Mouse (Mus musculus): ENCODE results near the gene Mamstr.

Gene Mamstr

GRCm38 (mm10) chr7:45639561-45640027 is at the start of gene Mamstr:
Gene Mamstr (plus strand): TSS chr7:45639977.
- DNase-seq (ENCODE audit: low read depth, low spot score), result no peak

DNA sequence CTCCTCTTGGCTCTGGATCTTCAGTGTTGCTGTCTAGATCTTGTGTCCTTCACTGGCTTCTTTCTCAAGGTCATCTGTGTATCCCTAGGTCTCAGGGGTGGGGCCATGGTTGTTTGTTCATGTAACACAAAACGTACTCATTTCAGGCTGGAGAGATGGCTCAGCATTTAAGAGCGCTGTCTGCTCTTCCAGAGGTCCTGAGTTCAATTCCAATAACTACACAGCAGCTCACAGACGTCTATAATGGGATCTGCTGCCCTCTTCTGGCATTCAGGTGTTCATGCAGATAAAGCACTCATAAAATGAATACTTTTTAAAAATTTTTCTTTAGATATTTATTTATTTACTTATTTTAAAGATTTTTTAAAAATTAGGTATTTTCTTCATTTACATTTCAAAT is 48.9 kb upstream of the Mamstr start:
- DNase-seq (ENCODE audit: low read depth, low spot score), result no peak

DNA sequence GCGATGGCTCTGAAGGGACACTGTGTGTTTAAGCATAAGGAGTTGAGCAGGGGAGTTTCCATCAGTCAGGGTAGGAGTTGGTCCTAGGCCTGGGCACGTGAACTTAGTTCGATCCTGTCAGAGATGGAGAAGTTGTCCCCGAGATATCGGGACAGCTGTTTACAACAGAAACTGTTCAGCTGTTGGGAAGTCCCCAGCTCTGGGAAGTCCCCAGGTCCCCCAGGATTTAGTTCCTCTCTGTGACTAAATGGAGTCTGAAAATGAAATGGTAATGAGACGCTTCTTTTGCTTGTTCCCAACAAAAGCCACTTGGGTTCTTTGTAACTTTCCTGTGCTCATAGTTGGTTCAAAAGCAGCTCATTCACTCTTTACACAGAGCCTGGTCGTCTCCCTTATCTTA is 47.9 kb upstream of the Mamstr start:
- no peak for DNase-seq (ENCODE audit: low read depth, low spot score)

DNA sequence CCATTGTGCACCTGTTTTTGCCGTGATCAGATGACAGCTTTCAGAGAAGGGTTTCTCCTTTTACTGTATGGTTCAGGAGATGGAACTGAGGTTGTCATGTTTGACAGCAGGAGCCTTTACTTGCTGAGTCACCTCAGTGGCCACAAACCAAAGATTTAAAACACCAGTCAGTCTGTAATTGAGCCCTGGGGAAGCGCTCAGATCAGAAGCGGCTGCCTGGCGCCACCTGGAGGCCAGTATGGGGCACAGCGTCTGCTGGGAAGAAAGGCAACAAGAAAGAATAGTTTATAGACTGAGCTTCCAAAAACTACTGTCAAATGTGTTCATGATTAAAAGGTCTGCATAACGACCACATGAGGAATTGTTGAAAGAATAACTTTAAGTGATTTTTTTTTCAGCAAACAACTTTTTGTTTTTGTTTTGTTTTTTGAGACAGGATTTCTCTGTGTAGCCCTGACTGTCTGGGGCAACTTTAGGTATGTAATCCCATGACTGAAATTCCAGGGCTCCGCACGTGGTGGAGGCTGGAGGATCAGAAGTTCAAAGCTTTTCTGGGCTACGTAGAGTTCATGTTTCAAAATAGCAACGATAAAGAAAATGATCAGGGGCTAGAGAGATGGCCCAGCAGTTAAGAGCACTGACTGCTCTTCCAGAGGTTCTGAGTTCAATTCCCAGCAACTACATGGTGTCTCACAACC is 46.5 kb upstream of the Mamstr start:
- DNase-seq (ENCODE audit: low read depth, low spot score), result peak; percentile 74

DNA sequence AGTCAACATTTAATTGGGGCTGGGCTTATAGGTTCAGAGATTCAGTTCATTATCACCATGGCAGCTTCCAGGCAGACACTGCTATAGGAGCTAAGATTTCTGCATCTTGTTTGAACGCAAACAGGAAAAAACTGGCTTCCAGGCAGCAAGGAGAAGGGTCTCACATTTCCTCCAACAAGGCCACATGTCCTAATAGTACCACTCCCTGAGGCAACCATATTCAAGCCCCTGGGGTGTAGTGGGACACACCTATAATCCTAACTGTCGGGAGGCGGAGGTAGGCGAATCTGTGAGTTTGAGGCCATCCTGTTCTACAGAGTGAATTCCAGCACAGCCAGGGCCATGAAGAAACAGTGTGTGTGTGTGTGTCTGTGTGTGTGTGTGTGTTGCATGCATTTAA is 44.6 kb upstream of the Mamstr start:
- DNase-seq (ENCODE audit: low read depth, low spot score), result no peak

- DNase-seq (ENCODE audit: low read depth, low spot score), result no peak
Observed at GRCm38 (mm10) chr7:45596107-45596506, 43.7 kb upstream of the Mamstr start.

DNA sequence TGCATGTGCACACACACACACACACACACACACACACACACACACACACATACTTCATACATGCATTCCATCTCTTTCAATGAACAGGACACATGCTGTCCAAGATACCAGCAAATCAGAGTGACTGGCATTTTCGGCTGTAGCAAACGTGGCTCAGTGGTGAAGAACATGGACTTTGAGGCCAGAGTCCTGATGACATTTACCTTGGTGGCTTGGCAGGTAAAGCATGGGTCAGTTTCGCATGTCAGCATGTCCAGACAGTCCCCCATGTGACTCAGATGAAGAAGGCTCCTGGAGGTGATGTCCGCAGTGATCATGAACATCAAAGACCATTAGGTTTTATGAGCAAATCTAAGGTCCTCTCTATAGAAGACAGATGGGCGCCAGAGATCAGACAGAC is 42.8 kb upstream of the Mamstr start:
- no peak for DNase-seq (ENCODE audit: low read depth, low spot score)

GRCm38 (mm10) chr7:45597527-45597926 is 42.2 kb upstream of the Mamstr start:
- no peak for DNase-seq (ENCODE audit: low read depth, low spot score)

GRCm38 (mm10) chr7:45598960-45599879 is 40.6 kb upstream of the Mamstr start:
- no peak for DNase-seq (ENCODE audit: low read depth, low spot score)

- DNase-seq (ENCODE audit: low read depth, low spot score), result no peak
Observed at GRCm38 (mm10) chr7:45605704-45606289, 34.0 kb upstream of the Mamstr start.

GRCm38 (mm10) chr7:45609511-45609910 is 30.3 kb upstream of the Mamstr start:
- DNase-seq (ENCODE audit: low read depth, low spot score), result no peak

GRCm38 (mm10) chr7:45616277-45616676 is 23.5 kb upstream of the Mamstr start:
- DNase-seq (ENCODE audit: low read depth, low spot score), result peak; percentile 33

- DNase-seq (ENCODE audit: low read depth, low spot score), result peak; percentile 46
Observed at GRCm38 (mm10) chr7:45617042-45617695, 22.6 kb upstream of the Mamstr start, which contains the start of gene Fut1. Gene Fut1 (plus strand): TSS chr7:45617289.

- no peak for DNase-seq (ENCODE audit: low read depth, low spot score)
Observed at GRCm38 (mm10) chr7:45618316-45618715, 21.5 kb upstream of the Mamstr start.

DNA sequence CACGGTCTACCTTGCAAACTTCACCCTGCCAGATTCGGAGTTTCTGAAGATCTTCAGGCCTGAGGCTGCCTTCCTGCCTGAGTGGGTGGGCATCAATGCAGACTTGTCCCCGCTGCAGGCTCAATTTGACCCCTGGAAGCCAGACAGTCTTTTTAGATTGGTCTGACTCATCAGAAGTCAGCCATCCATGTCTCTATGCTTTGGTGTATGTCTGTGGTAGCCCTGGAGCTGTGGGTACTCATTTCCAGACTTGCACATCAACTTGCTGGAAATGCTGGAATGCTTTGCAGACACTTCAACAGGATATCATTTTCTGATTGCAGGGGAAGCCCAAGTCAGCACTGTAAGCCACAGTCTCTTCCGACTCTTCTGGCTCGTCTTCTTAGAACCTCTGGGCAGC is 20.2 kb upstream of the Mamstr start:
- DNase-seq (ENCODE audit: low read depth, low spot score), result no peak

- DNase-seq (ENCODE audit: low read depth, low spot score), result no peak
Observed at GRCm38 (mm10) chr7:45621443-45621842, 18.3 kb upstream of the Mamstr start, which contains the start of gene Izumo1. Gene Izumo1 (plus strand): TSS chr7:45621811.

DNA sequence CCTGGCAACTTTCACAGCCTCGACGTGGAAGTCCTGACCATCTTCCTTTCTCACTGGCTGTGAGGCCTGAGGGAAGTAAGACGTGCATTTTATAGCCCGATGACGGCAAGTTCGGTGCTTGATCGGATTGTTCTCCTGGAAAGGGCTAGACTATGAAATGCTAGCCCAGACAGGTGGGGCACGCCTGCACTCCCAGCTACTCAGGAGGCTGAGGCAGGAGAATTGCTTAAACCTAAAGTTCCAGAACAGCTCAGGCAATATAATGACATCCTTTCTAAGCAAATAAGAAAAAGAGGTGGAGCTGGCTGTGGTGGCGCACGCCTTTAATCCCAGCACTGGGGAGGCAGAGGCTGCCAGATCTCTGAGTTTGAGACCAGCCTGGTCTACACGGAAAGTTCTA is 16.3 kb upstream of the Mamstr start:
- DNase-seq (ENCODE audit: low read depth, low spot score), result no peak

- no peak for DNase-seq (ENCODE audit: low read depth, low spot score)
Observed at GRCm38 (mm10) chr7:45624718-45625117, 15.1 kb upstream of the Mamstr start.

GRCm38 (mm10) chr7:45625481-45625880 is 14.3 kb upstream of the Mamstr start:
- DNase-seq (ENCODE audit: low read depth, low spot score), result no peak

DNA sequence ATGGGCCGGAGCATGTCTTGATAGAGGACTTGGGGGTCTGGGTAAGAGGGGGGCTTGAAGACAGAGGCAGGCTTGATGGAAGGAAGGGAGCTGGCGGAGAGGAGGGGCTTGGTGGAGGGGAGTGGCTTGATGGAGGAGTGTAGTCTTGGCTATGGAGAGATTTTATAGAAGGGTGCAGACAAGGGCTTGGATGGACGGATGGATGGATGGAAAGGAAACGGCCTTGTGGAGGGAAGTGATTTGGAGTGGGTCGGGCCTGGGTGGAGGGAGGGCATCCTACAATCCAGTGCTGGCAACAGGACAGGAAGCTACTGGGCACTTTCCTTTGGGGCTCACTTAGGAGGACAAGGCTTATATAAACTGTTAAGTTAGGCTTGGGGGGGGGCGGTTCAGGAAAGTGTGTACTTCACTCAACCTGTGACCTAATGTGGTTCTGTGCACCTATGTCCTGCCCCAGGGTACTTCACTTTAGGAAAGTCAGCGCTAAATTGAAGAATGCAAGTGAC is 13.2 kb upstream of the Mamstr start:
- no peak for DNase-seq (ENCODE audit: low read depth, low spot score)

GRCm38 (mm10) chr7:45627261-45627660 is 12.5 kb upstream of the Mamstr start, which contains the start of gene Rasip1:
Gene Rasip1 (plus strand): TSS chr7:45627488.
- DNase-seq (ENCODE audit: low read depth, low spot score), result no peak
